Mouse (Mus musculus) telencephalon, adult 2 months (tissue): ENCODE data around the gene Slc25a23.
"Not testable (repeated sequence)": the region's sequence is repeated elsewhere in the genome, so short reads cannot be mapped to it uniquely, and the experiment has no call there.

Experiments used
- DNase-seq: peaks from one replicate; pipeline ENCODE4 v3.0.0-alpha.2; 2011; ENCODE audit warnings: low read depth, low spot score

The Slc25a23 gene

GRCm38 (mm10) chr17:57076916-57077315 lies 17.3 kb upstream of the Slc25a23 start:
- no peak for DNase-seq

- DNase-seq = no peak
These were observed 11.0 kb upstream of the Slc25a23 start for GRCm38 (mm10) chr17:57070699-57071098.

GRCm38 (mm10) chr17:57070272-57070671 lies 10.6 kb upstream of the Slc25a23 start:
- DNase-seq = no peak

GRCm38 (mm10) chr17:57066908-57067307 lies 7.2 kb upstream of the Slc25a23 start:
- DNase-seq = no peak

- DNase-seq = no peak
These were observed 3.4 kb upstream of the Slc25a23 start for GRCm38 (mm10) chr17:57063031-57063430.

- no peak for DNase-seq
These were observed 2.9 kb upstream of the Slc25a23 start for GRCm38 (mm10) chr17:57062548-57062947.

GRCm38 (mm10) chr17:57062011-57062521 lies 2.4 kb upstream of the Slc25a23 start:
- no peak for DNase-seq

GRCm38 (mm10) chr17:57061069-57061468 lies 1.4 kb upstream of the Slc25a23 start:
- DNase-seq = no peak

GRCm38 (mm10) chr17:57060231-57060801 lies 653 bp upstream of the Slc25a23 start:
- DNase-seq = peak; percentile 98

- DNase-seq = no peak
These were observed 675 bp downstream of the Slc25a23 start, which contains the start of gene Crb3 for GRCm38 (mm10) chr17:57058891-57059485. Crb3 (plus strand) TSS chr17:57059105.

GRCm38 (mm10) chr17:57056246-57056645 lies 3.4 kb downstream of the Slc25a23 start:
- no peak for DNase-seq

- not testable (repeated sequence) for DNase-seq
These were observed 8.0 kb downstream of the Slc25a23 start for GRCm38 (mm10) chr17:57051679-57052078.

- DNase-seq = no peak
These were observed 10.8 kb downstream of the Slc25a23 start for GRCm38 (mm10) chr17:57048816-57049215.

GRCm38 (mm10) chr17:57047406-57047805 lies 12.3 kb downstream of the Slc25a23 start:
- no peak for DNase-seq

GRCm38 (mm10) chr17:57041554-57041953 lies 18.1 kb downstream of the Slc25a23 start, which contains the start of gene Slc25a41:
Slc25a41 (minus strand) TSS chr17:57041654.
- DNase-seq = no peak

GRCm38 (mm10) chr17:57038978-57039377 lies 20.7 kb downstream of the Slc25a23 start:
- DNase-seq = no peak

GRCm38 (mm10) chr17:57032854-57033253 lies 26.8 kb downstream of the Slc25a23 start:
- no peak for DNase-seq

- peak; percentile 100 for DNase-seq
These were observed 27.8 kb downstream of the Slc25a23 start for GRCm38 (mm10) chr17:57031661-57032420.

- DNase-seq = no peak
These were observed 28.6 kb downstream of the Slc25a23 start, which contains the start of gene Khsrp for GRCm38 (mm10) chr17:57030931-57031660. Khsrp (minus strand) TSS chr17:57031522.

GRCm38 (mm10) chr17:57029691-57030090 lies 30.0 kb downstream of the Slc25a23 start:
- no peak for DNase-seq

- DNase-seq = no peak
These were observed 32.2 kb downstream of the Slc25a23 start for GRCm38 (mm10) chr17:57027471-57027870.

- no peak for DNase-seq
These were observed 38.7 kb downstream of the Slc25a23 start for GRCm38 (mm10) chr17:57020960-57021359.
